Mouse (Mus musculus) embryonic facial prominence, embryonic 13.5 days (tissue): ENCODE results near the gene Atg2b. TPM values are rescaled to one million over a fixed set of nuclear protein-coding genes. Genes with fewer than 3 reads are reported as not detected.

Experiments used
- ATAC-seq: fragments of 200-750 bp; cut with Nextera tagmentation; 2 replicates; pipeline ENCODE4 v1.8.0; 2017; ENCODE audit warnings: low read depth; ENCODE audit not compliant: insufficient number of reproducible peaks, insufficient read depth, low FRiP score, low TSS enrichment
- H3K27ac ChIP-seq: fragments of 300-500 bp; sonication (generic); 2 replicates; pipeline ENCODE4 v1.5.1; 2015; ENCODE audit warnings: moderate library complexity, mild to moderate bottlenecking, inconsistent platforms
- H3K27me3 ChIP-seq: fragments of 300-500 bp; sonication (generic); 2 replicates; pipeline ENCODE4 v1.6.1; 2015; ENCODE audit warnings: mild to moderate bottlenecking, inconsistent platforms
- H3K36me3 ChIP-seq: fragments of 300-500 bp; sonication (generic); 2 replicates; pipeline ENCODE4 v1.6.1; 2015; ENCODE audit warnings: mild to moderate bottlenecking, inconsistent platforms
- H3K4me1 ChIP-seq: fragments of 300-500 bp; sonication (generic); 2 replicates; pipeline ENCODE4 v1.6.1; 2015; ENCODE audit warnings: inconsistent platforms
- H3K4me2 ChIP-seq: fragments of 300-500 bp; sonication (generic); 2 replicates; pipeline ENCODE4 v1.6.1; 2015; ENCODE audit warnings: moderate library complexity, mild to moderate bottlenecking, inconsistent platforms
- H3K4me3 ChIP-seq: fragments of 300-500 bp; sonication (generic); 2 replicates; pipeline ENCODE4 v1.5.1; 2015; ENCODE audit warnings: mild to moderate bottlenecking, inconsistent platforms
- H3K9ac ChIP-seq: fragments of 300-500 bp; sonication (generic); 2 replicates; pipeline ENCODE4 v1.6.1; 2015; ENCODE audit warnings: mild to moderate bottlenecking, inconsistent platforms
- H3K9me3 ChIP-seq: fragments of 300-500 bp; sonication (generic); 2 replicates; pipeline ENCODE4 v1.6.1; 2016; ENCODE audit warnings: inconsistent platforms
- WGBS: fragments of 180-500 bp; shearing (Covaris S2); methylation state at CpG from one replicate; pipeline ENCODE4 v1.1.7; 2015; ENCODE audit warnings: mixed read lengths; 5-methylcytosine and 5-hydroxymethylcytosine counted together
- polyA plus RNA-seq: library from polyadenylated mRNA; unstranded; fragments of >200 nt; fragmentation: Nextera tagmentation; extraction: Ambion mirVana; gene quantifications from 2 replicates; pipeline ENCODE4 v1.2.1, GENCODE M21; 2015

Gene Atg2b
- 12.8 and 13.0 TPM in 2 replicates for polyA plus RNA-seq

GRCm38 (mm10) chr12:105685001-105685691 is at the start of gene Atg2b:
Gene Atg2b, minus strand, starts transcription at chr12:105685211.
- ATAC-seq = peak; percentile 83
- Histone ChIP-seq H3K4me3 (peak within 1 kb of the TSS; percentile 94), H3K4me2 (peak within 1 kb of the TSS; percentile 88), H3K4me1 (peaks cover 28% of the 10 kb centered on the region), H3K27ac (peak within 1 kb of the TSS; percentile 91), H3K27me3 (no peaks in the 10 kb centered on the region), H3K36me3 (peaks cover 11% of the 10 kb centered on the region), H3K9me3 (no peaks in the 10 kb centered on the region), H3K9ac (peak within 1 kb of the TSS; percentile 95)
- WGBS = under 1% methylated on average over 73 of the region's 73 CpGs

GRCm38 (mm10) chr12:105733370-105734159 is 48.6 kb upstream of the Atg2b start:
- no peak for ATAC-seq
- Histone ChIP-seq H3K9me3 (no peaks in the 10 kb centered on the region), H3K27me3 (no peaks in the 10 kb centered on the region), H3K4me1 (no peaks in the 10 kb centered on the region), H3K4me2 (no peak overlapping the region), H3K4me3 (no peak overlapping the region), H3K9ac (no peak overlapping the region), H3K36me3 (no peaks in the 10 kb centered on the region), H3K27ac (no peak overlapping the region)
- WGBS = 79% methylated on average over 9 of the region's 9 CpGs

- no peaks in the 10 kb centered on the region for H3K27me3 ChIP-seq
- no peak overlapping the region for H3K9ac ChIP-seq
- H3K36me3 ChIP-seq = no peaks in the 10 kb centered on the region
- no peak overlapping the region for H3K27ac ChIP-seq
- 77% methylated on average over 6 of the region's 6 CpGs for WGBS
- no peak for ATAC-seq
- no peak overlapping the region for H3K4me3 ChIP-seq
- no peak overlapping the region for H3K4me2 ChIP-seq
- H3K9me3 ChIP-seq = no peaks in the 10 kb centered on the region
- H3K4me1 ChIP-seq = no peaks in the 10 kb centered on the region
These were observed 45.9 kb upstream of the Atg2b start for GRCm38 (mm10) chr12:105730851-105731460.

- no peak overlapping the region for H3K4me2 ChIP-seq
- H3K36me3 ChIP-seq = no peaks in the 10 kb centered on the region
- H3K27ac ChIP-seq = no peak overlapping the region
- no peaks in the 10 kb centered on the region for H3K4me1 ChIP-seq
- no peaks in the 10 kb centered on the region for H3K27me3 ChIP-seq
- no peaks in the 10 kb centered on the region for H3K9me3 ChIP-seq
- H3K4me3 ChIP-seq = no peak overlapping the region
- ATAC-seq = no peak
- no peak overlapping the region for H3K9ac ChIP-seq
- WGBS = 27% methylated on average over 8 of the region's 8 CpGs
These were observed 43.0 kb upstream of the Atg2b start for GRCm38 (mm10) chr12:105727964-105728363.

GRCm38 (mm10) chr12:105727268-105727667 is 42.3 kb upstream of the Atg2b start:
- no peak overlapping the region for H3K27ac ChIP-seq
- no peaks in the 10 kb centered on the region for H3K27me3 ChIP-seq
- H3K9me3 ChIP-seq = no peaks in the 10 kb centered on the region
- H3K4me1 ChIP-seq = no peaks in the 10 kb centered on the region
- no peak overlapping the region for H3K9ac ChIP-seq
- H3K4me3 ChIP-seq = no peak overlapping the region
- no peak overlapping the region for H3K4me2 ChIP-seq
- no peak for ATAC-seq
- WGBS = 83% methylated on average over 3 of the region's 3 CpGs
- H3K36me3 ChIP-seq = no peaks in the 10 kb centered on the region

- no peak overlapping the region for H3K27ac ChIP-seq
- 77% methylated on average over 13 of the region's 13 CpGs for WGBS
- no peak overlapping the region for H3K9ac ChIP-seq
- no peaks in the 10 kb centered on the region for H3K9me3 ChIP-seq
- H3K4me3 ChIP-seq = no peak overlapping the region
- no peak for ATAC-seq
- no peak overlapping the region for H3K4me2 ChIP-seq
- no peaks in the 10 kb centered on the region for H3K27me3 ChIP-seq
- H3K4me1 ChIP-seq = no peaks in the 10 kb centered on the region
- no peaks in the 10 kb centered on the region for H3K36me3 ChIP-seq
These were observed 40.7 kb upstream of the Atg2b start for GRCm38 (mm10) chr12:105725736-105726135.

- 45% methylated on average over 1 of the region's 1 CpGs for WGBS
- Histone ChIP-seq H3K9ac (no peak overlapping the region), H3K27me3 (no peaks in the 10 kb centered on the region), H3K27ac (no peak overlapping the region), H3K4me3 (no peak overlapping the region), H3K4me2 (no peak overlapping the region), H3K4me1 (no peaks in the 10 kb centered on the region), H3K36me3 (no peaks in the 10 kb centered on the region), H3K9me3 (no peaks in the 10 kb centered on the region)
- no peak for ATAC-seq
These were observed 39.6 kb upstream of the Atg2b start for GRCm38 (mm10) chr12:105724616-105725015.

- 3% methylated on average over 5 of the region's 5 CpGs for WGBS
- H3K27ac ChIP-seq = no peak overlapping the region
- H3K4me3 ChIP-seq = no peak overlapping the region
- H3K9ac ChIP-seq = no peak overlapping the region
- no peak overlapping the region for H3K4me2 ChIP-seq
- no peak for ATAC-seq
- H3K27me3 ChIP-seq = no peaks in the 10 kb centered on the region
- no peaks in the 10 kb centered on the region for H3K36me3 ChIP-seq
- H3K4me1 ChIP-seq = no peaks in the 10 kb centered on the region
- H3K9me3 ChIP-seq = no peaks in the 10 kb centered on the region
These were observed 37.6 kb upstream of the Atg2b start for GRCm38 (mm10) chr12:105722657-105723056.

- Histone ChIP-seq H3K36me3 (no peaks in the 10 kb centered on the region), H3K4me3 (no peak overlapping the region), H3K9me3 (no peaks in the 10 kb centered on the region), H3K27me3 (no peaks in the 10 kb centered on the region), H3K27ac (no peak overlapping the region), H3K4me2 (no peak overlapping the region), H3K9ac (no peak overlapping the region), H3K4me1 (no peaks in the 10 kb centered on the region)
- WGBS = 66% methylated on average over 14 of the region's 14 CpGs
- no peak for ATAC-seq
These were observed 36.6 kb upstream of the Atg2b start for GRCm38 (mm10) chr12:105721452-105722132.

- H3K9me3 ChIP-seq = no peaks in the 10 kb centered on the region
- no peak overlapping the region for H3K27ac ChIP-seq
- no peak overlapping the region for H3K9ac ChIP-seq
- no peaks in the 10 kb centered on the region for H3K36me3 ChIP-seq
- H3K4me3 ChIP-seq = no peak overlapping the region
- no peak overlapping the region for H3K4me2 ChIP-seq
- H3K27me3 ChIP-seq = no peaks in the 10 kb centered on the region
- no peak for ATAC-seq
- 73% methylated on average over 3 of the region's 3 CpGs for WGBS
- H3K4me1 ChIP-seq = no peaks in the 10 kb centered on the region
These were observed 35.2 kb upstream of the Atg2b start for GRCm38 (mm10) chr12:105720196-105720595.

GRCm38 (mm10) chr12:105718616-105719015 is 33.6 kb upstream of the Atg2b start:
- Histone ChIP-seq H3K4me2 (peak overlapping the region; percentile 33), H3K36me3 (no peaks in the 10 kb centered on the region), H3K4me1 (no peaks in the 10 kb centered on the region), H3K27ac (no peak overlapping the region), H3K9me3 (no peaks in the 10 kb centered on the region), H3K27me3 (no peaks in the 10 kb centered on the region), H3K9ac (no peak overlapping the region), H3K4me3 (no peak overlapping the region)
- no peak for ATAC-seq
- WGBS = 67% methylated on average over 17 of the region's 17 CpGs
